Mouse (Mus musculus): Measurements from ENCODE around the gene Vmn1r200.

Gene Vmn1r200

GRCm38 (mm10) chr13:22390073-22390472 is at the start of gene Vmn1r200:
Gene Vmn1r200 (plus strand): TSS chr13:22390373.
- DNase-seq (ENCODE audit: low spot score), result no peak

- no peak for DNase-seq (ENCODE audit: low spot score)
These were observed 40.1 kb upstream of the Vmn1r200 start, which contains the start of gene Vmn1r198 for GRCm38 (mm10) chr13:22350064-22350463. Gene Vmn1r198 (plus strand): TSS chr13:22350364.

GRCm38 (mm10) chr13:22350813-22351212 is 39.4 kb upstream of the Vmn1r200 start:
- DNase-seq (ENCODE audit: low spot score), result no peak

- no peak for DNase-seq (ENCODE audit: low spot score)
These were observed 10.7 kb upstream of the Vmn1r200 start, which contains the start of gene Vmn1r199 for GRCm38 (mm10) chr13:22379518-22379917. Gene Vmn1r199 (plus strand): TSS chr13:22379818.

- peak; percentile 39 for DNase-seq (ENCODE audit: low spot score)
These were observed 9.0 kb upstream of the Vmn1r200 start for GRCm38 (mm10) chr13:22381128-22381527.

- DNase-seq (ENCODE audit: low spot score), result no peak
These were observed 6.8 kb upstream of the Vmn1r200 start for GRCm38 (mm10) chr13:22383401-22383800.

- DNase-seq (ENCODE audit: low spot score), result no peak
These were observed 3.1 kb upstream of the Vmn1r200 start for GRCm38 (mm10) chr13:22387050-22387449.

GRCm38 (mm10) chr13:22402978-22403377 is 12.8 kb downstream of the Vmn1r200 start:
- no peak for DNase-seq (ENCODE audit: low spot score)

Data from layer of hippocampus, adult 9-10 months (tissue).